Mouse (Mus musculus): ENCODE results near the gene Hap1. TPM values are rescaled to one million over a fixed set of nuclear protein-coding genes. Genes with fewer than 3 reads are reported as not detected.
"Not testable (repeated sequence)": the region's sequence is repeated elsewhere in the genome, so short reads cannot be mapped to it uniquely, and the experiment has no call there.

The Hap1 gene
- polyA plus RNA-seq, 1 experiment = 27.5 TPM

DNA sequence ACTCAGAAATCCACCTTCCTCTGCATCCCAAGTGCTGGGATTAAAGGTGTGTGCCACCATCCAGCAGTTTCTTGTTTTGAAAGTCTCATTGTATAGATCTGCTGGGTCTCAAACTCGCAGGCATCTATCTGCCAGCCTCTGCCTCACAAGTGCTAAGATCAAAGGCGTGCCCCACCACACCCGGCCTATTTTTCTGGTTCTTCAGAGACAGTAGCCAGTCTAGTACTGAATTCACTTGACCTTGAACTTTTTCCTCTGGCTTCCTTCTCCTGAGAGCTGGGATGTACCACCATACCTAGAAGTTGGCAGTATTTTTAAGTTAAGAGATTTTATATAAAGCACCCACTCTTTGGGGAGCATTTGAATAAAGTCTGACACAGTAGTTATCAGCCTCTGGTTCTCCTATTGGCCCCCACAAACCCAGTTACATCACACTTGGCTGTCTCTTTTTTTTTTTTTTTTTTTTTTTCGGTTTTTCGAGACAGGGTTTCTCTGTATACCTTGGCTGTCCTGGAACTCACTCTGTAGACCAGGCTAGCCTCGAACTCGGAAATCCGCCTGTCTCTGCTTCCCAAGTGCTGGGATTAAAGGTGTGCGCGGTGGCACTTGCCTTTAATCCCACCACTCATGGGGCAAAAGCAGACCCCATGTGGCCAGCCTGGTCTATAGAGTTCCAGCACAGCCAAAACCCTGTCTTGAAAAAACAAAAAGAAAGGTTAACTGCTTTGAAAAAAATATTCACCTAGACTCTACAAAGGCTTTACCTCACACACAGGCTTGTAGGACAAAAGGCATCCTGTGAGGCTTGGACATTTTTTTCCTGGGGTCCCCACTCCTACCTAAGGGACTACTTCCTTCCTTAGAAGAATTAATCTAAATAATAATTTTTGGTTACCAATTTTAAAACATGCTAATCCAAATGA is 37.1 kb downstream of the Hap1 start:
- DNase-seq (ENCODE audit: low read depth) = no peak

DNA sequence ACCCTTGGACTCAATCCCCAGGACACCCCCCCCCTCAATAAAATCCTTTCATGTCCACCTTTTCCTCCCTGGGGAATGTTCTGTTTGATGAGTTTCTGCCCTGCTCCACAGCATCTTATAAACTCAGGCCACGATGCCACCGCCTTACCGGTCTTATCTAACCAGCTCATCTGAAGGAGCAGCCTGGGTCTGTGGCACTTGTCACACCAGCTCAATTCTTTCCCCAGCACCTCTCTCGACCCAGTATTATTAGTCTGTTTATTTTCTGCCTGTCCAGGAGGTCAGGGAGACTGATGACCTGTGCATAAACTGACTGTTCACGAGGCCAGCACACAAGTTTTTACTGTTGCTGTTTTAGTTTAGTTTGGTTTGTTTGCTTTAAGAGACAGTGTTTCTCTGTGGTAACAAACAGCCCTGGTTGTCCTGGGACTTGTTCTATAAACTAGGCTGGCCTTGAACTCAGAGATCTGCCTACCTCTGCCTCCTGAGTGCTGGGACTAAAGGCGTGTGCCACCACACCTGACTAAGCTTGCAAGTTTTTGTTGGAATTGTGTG is 38.0 kb downstream of the Hap1 start:
- DNase-seq (ENCODE audit: low read depth) = no peak

DNA sequence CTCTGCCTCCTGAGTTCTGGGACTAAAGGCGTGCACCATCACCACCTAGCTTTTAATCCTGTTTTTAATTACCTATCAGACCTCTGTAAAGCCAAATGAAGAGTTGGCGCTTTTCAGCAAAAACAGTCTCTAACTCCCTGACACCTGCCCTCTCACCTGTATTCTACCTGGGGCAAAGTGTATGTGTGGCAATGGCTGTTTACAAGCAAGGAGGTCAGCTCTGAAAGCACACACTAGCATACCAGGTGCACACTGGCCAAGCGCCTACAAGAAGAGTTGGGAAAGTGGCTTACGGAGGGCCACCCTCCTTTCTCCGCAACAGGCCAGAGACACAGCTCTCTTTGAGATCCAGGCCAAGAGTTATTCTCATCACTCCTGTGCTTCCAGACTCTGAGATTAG is 40.5 kb downstream of the Hap1 start:
- DNase-seq (ENCODE audit: low read depth) = no peak

DNA sequence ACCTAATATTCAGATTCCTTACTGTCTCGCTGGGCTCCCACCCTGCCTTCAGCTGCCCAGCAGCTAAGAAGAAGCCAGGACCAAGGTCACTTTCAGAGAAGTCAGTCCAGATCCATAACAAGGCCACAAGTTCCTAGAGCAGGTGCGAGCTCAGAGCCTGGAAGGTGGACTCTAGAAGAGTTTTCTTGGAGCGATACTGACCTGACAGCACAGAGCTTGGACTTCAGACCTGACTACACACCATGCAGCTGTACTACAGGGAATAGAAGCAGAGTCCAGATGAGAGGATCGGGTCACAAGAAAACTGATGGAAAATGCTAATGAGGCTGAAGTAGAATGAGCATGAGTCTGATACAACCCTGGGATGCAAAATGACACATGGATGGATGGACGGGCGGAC is 42.5 kb downstream of the Hap1 start:
- no peak for DNase-seq (ENCODE audit: low read depth)

DNA sequence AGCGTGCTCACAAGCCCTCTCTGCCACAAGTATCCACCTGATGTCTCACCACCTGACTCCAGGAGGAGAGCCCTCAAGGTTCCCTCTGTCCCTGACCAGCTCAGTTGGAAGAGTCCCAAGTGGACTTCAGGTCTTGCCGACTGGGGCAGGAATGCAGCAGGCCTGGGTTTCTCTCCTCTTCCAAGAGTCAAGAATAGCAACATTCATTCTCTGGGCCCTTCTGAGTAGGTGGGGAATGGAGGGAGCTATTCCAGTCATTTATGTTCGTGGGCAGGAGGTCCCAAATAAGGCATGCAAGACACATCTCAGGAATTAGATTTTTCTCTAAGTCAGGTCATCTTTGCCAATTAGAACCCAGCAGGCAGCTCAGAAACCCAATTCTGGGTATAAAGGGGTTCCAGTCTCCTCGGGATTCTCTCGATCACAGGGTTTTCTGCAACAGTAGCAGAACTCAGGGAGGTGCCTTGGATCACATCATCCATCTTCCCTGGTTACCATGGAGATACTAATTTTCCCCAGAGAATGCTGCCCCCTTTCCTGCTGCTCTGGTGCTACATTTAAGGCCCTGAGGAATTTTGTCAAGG is 43.7 kb downstream of the Hap1 start:
- no peak for DNase-seq (ENCODE audit: low read depth)

DNA sequence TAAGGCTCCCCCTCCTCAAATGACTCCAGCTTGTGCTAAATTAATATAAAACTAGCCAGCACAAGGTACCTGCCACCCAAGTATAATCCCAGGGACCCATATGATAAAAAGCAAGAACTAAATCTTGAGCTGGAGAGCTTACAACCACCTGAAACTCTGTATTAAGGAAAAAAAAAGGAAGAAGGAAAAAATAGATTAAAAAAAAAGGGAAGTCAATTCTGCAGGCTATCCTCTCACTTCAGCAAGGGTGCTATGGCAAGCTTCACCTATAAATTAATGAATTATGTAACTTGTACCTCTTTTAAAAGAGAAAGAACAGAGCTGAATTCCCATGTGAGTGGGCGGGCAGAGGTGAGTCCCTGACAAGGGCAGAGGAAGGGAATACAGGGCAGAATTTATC is 44.3 kb downstream of the Hap1 start:
- DNase-seq (ENCODE audit: low read depth) = no peak

DNA sequence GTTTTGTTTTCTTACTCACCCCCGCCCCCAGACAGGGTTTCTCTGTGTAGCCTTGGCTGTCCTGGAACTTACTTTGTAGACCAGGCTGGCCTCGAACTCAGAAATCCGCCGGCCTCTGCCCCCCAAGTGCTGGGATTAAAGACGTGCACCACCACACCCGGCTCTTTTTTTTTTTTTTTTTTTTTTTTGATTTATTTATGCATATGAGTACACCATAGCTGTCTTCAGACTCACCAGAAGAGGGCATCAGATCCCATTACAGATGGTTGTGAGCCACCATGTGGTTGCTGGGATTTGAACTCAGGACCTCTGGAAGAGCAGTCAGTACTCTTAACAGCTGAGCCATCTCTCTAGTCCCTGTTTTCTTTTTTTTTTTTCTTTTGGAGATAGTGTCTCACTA is 47.3 kb downstream of the Hap1 start:
- not testable (repeated sequence) for DNase-seq (ENCODE audit: low read depth)

DNA sequence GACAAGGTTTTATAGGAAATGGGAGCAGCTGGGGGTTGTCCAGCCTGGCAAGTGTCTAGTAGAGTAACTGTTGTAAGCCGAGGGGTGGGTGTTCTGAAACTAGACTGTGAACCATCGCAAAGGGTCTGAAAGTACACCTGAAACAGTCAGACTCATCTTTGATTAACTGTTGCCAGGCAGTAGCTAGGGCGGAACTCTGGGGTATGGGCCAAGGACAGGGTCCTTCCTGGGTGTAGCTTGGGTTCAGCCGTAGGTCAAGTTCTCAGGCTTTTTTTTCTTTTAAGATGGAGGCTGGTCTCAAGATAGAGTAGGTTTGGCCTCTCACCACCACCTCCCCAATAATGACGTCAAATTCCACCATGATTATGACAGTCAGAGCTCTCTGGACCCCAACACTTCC is 48.0 kb downstream of the Hap1 start:
- no peak for DNase-seq (ENCODE audit: low read depth)

DNA sequence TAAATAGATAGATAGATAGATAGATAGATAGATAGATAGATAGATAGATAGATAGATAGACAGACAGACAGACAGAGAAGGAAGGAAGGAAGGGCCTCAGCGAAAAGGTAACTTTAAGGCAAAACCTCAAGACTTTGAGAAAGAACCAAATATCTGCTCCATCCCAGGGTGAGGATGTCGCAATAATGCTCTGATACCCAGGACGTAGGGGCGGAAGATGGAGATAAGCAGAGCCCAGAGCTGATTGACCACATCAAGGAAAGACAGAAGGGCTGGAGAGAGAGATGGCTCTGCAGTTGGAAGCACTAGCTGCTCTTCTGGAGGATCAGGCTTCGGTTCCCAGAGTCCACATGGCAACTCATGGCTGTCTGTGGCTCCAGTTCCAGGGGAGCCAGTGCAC is 54.6 kb downstream of the Hap1 start:
- DNase-seq (ENCODE audit: low read depth) = no peak

DNA sequence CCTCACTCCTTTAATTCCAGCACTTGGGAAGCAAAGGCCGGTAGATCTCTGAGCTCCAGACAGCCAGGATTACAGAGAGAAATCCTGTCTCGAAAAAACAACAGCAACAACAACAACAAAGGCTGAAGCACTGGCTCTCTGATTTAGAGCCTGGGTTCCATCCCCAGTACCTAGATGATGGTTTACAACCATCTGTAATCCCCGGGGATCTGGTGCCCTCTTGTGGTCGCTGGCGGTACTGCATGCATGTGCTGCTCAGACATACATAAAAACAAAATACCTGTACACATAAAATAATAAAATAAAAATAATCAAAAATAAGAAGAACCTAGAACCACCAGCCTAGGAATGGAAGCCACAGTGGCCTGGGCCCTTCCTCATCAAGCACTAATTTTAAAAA is 55.6 kb downstream of the Hap1 start:
- no peak for DNase-seq (ENCODE audit: low read depth)

DNA sequence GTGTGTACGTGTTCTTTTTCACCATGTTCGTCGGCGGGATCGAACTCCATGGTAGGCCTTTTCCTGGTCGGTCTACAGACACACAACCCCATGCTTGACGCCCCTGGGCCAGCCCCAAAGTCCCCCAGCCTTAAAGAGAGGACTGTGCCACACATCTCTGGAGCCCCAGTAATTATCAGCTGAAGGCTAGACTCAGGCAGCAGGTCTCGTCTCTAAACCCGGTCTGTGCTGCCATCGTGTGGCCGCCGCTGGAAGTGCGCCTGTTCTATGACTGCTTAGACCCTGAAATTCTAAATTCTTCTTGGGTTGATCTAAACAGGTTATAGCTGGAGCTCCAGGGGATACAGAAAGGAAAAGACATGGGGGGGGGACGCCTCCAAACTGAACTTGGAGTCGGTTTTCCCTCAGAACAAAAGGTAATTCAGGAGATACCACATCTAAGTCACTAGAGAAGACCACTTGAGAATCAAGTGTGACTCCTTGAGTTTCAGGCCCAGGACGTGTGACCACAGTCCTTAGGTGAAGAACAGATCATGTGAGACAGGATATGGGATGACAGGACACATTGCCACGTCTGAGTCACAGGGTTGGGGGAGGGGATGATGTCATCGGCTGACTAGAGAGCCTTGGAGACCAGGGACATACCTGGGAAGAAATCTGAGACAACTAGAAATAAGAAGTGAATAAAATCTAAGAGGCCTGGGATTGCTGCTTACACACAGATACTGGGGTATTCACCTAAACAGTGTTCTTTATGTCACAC is 57.5 kb downstream of the Hap1 start:
- no peak for DNase-seq (ENCODE audit: low read depth)

DNA sequence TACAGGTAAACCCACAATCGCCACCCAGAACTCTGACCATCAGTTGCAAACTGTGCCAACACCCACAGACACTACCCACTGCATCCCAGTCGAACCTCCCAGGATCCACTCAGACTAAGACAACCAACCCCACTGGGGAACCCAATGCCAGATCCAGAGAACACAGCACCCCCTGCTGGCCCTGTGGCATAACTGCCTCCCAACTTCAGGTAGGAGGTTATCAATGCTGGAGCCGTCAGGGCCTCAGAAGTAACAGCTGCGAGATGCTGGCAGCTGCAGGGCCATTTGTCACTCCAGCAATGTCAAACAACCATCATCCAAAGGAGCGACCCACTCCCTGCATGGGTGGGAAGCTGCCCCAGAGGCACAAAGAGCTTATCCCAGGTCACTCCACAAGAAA is 58.1 kb downstream of the Hap1 start:
- no peak for DNase-seq (ENCODE audit: low read depth)

Other genes with a start within 250 kb of the Hap1 start
- not detected in 2 replicates for gene Krt13, start 234.6 kb downstream of the Hap1 start, polyA plus RNA-seq (2012; rRNA removed)
- 22.6 and 22.7 TPM in 2 replicates for gene Krt15, start 220.2 kb downstream of the Hap1 start, polyA plus RNA-seq (2012; rRNA removed)
- gene Krt19, start 207.5 kb downstream of the Hap1 start, polyA plus RNA-seq (2012; rRNA removed) = 181 and 213 TPM in 2 replicates
- gene Krt9, start 162.9 kb downstream of the Hap1 start, polyA plus RNA-seq (2012; rRNA removed) = 0.04 TPM in 1 of 2 replicates, not detected in the other
- 40.0 and 42.3 TPM in 2 replicates for gene Krt14, start 148.6 kb downstream of the Hap1 start, polyA plus RNA-seq (2012; rRNA removed)
- not detected in 2 replicates for gene Krt16, start 107.2 kb downstream of the Hap1 start, polyA plus RNA-seq (2012; rRNA removed)
- gene Krt17, start 95.1 kb downstream of the Hap1 start, polyA plus RNA-seq (2012; rRNA removed) = 2.4 and 2.9 TPM in 2 replicates
- gene Krt42, start 86.3 kb downstream of the Hap1 start, polyA plus RNA-seq (2012; rRNA removed) = not detected in 2 replicates
- 113 and 130 TPM in 2 replicates for gene Eif1, start 36.2 kb downstream of the Hap1 start, polyA plus RNA-seq (2012; rRNA removed)
- not detected in 2 replicates for gene Gast, start 21.7 kb downstream of the Hap1 start, polyA plus RNA-seq (2012; rRNA removed)
- 213 and 239 TPM in 2 replicates for gene Jup, start 41.6 kb upstream of the Hap1 start, polyA plus RNA-seq (2012; rRNA removed)
- 35.4 and 45.1 TPM in 2 replicates for gene P3h4, start 58.7 kb upstream of the Hap1 start, polyA plus RNA-seq (2012; rRNA removed)
- gene Fkbp10, start 59.6 kb upstream of the Hap1 start, polyA plus RNA-seq (2012; rRNA removed) = 33.1 and 34.4 TPM in 2 replicates
- gene Nt5c3b, start 85.7 kb upstream of the Hap1 start, polyA plus RNA-seq (2012; rRNA removed) = 31.1 and 45.5 TPM in 2 replicates
- 2.8 and 3.0 TPM in 2 replicates for gene Klhl10, start 85.8 kb upstream of the Hap1 start, polyA plus RNA-seq (2012; rRNA removed)
- gene Klhl11, start 116.6 kb upstream of the Hap1 start, polyA plus RNA-seq (2012; rRNA removed) = 5.8 and 8.7 TPM in 2 replicates
- gene Acly, start 171.9 kb upstream of the Hap1 start, polyA plus RNA-seq (2012; rRNA removed) = 586 and 685 TPM in 2 replicates
- 1.7 and 2.5 TPM in 2 replicates for gene Ttc25, start 189.5 kb upstream of the Hap1 start, polyA plus RNA-seq (2012; rRNA removed)
- gene Cnp, start 218.8 kb upstream of the Hap1 start, polyA plus RNA-seq (2012; rRNA removed) = 25.2 and 26.1 TPM in 2 replicates